Mouse (Mus musculus): ENCODE data around the gene Gm6763. TPM values are rescaled to one million over a fixed set of nuclear protein-coding genes. Genes with fewer than 3 reads are reported as not detected.
"Not testable (repeated sequence)": the region's sequence is repeated elsewhere in the genome, so short reads cannot be mapped to it uniquely, and the experiment has no call there.

Gene Gm6763
- polyA plus RNA-seq (2012; rRNA removed) = not detected in 2 replicates

DNA sequence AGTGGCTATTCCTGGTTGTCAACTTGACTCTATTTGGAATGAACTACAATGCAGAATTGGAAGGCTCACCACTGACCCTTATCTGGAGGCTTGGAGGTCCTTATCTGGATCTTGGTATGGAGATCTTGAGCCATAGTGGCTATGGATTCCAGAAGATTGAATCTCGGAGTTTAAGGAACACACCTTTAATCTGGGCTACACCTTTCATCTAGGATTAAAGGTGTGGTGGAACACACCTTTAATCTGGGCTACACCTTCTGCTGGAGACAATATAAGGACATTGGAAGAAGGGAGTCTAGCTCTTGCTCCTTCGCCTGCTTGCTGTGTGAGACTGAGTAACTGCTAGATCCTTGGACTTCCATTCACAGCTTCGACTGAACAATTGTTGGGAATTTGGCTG, at the start of gene Gm6763:
Gene Gm6763 (plus strand): TSS at position 301 of the 400 bp plus-strand sequence.
- H3K27ac ChIP-seq (ENCODE audit: insufficient read depth, low read length); H3K27me3 ChIP-seq (ENCODE audit: control insufficient read depth, insufficient read depth, low read length); DNase-seq (ENCODE audit: low read depth in 1 of 2, low spot score in 2 of 2); H3K4me3 ChIP-seq (ENCODE audit: extremely low read depth, insufficient read depth, insufficient read length); H3K36me3 ChIP-seq (ENCODE audit: control insufficient read depth, insufficient read depth, low read length); H3K4me1 ChIP-seq (ENCODE audit: control insufficient read depth, insufficient read depth, insufficient read length): not testable (repeated sequence)
- WGBS = no CpG with 5 or more reads among the region's 3 CpGs

DNA sequence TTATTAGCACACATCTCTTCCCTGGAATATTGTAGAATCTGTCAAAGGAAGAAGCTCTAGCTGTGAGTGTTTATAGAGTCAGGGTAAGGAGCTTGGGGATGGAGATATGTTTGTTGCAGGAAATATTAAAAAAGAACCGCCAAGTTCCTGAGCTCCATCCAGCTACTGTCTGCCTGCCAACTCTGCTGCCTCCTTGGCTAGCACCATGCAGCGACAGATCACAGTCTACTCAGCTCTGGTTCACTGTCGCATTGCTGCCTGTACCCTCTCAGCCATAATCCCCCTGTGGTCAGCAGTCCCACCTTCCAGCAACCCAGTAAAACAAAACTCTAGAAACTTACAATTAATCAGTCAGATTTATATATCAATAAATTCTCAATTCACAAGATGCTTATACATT, 41.3 kb upstream of the Gm6763 start:
- no peaks in the 10 kb centered on the region for H3K36me3 ChIP-seq (ENCODE audit: control insufficient read depth, insufficient read depth, low read length)
- H3K27me3 ChIP-seq (ENCODE audit: control insufficient read depth, insufficient read depth, low read length) = no peaks in the 10 kb centered on the region
- H3K27ac ChIP-seq (ENCODE audit: insufficient read depth, low read length) = no peak overlapping the region
- no peak for TF ChIP-seq POLR2A (IDR thresholded peaks at IDR 0.05; ENCODE audit: low read depth, low read length)
- 83% methylated on average over 3 of the region's 3 CpGs for WGBS
- no peak overlapping the region for H3K4me3 ChIP-seq (ENCODE audit: extremely low read depth, insufficient read depth, insufficient read length)
- H3K4me1 ChIP-seq (ENCODE audit: control insufficient read depth, insufficient read depth, insufficient read length) = no peaks in the 10 kb centered on the region
- no peak for DNase-seq (ENCODE audit: low read depth in 1 of 2, low spot score in 2 of 2)

DNA sequence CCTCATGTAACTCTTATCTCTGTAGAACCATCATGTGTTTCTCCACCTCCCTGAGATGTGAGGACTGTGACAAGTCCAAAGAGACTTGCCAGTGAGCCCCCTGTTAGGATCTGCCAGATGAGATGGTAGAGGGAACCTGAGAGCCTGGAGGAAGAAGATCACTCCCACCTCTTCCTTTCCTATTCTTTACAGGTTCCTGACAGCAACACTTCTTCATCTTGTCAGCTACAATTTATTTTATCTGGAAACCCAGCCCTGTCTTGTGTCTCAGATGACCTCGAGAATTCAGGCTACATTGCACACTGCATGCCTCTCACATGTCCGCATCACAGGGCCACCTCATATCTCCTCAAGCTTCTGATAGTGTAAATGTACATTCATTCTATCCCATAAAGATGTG, 33.0 kb upstream of the Gm6763 start:
- Histone ChIP-seq H3K4me3 (ENCODE audit: extremely low read depth, insufficient read depth, insufficient read length) (no peak overlapping the region), H3K27ac (ENCODE audit: insufficient read depth, low read length) (no peak overlapping the region), H3K36me3 (ENCODE audit: control insufficient read depth, insufficient read depth, low read length) (no peaks in the 10 kb centered on the region), H3K4me1 (ENCODE audit: control insufficient read depth, insufficient read depth, insufficient read length) (no peaks in the 10 kb centered on the region), H3K27me3 (ENCODE audit: control insufficient read depth, insufficient read depth, low read length) (no peaks in the 10 kb centered on the region)
- TF ChIP-seq CTCF (IDR thresholded peaks at IDR 0.05; ENCODE audit: extremely low read depth, insufficient read depth, insufficient read length, insufficient replicate concordance) (no peak), POLR2A (IDR thresholded peaks at IDR 0.05; ENCODE audit: low read depth, low read length) (no peak)
- DNase-seq (ENCODE audit: low read depth in 1 of 2, low spot score in 2 of 2) = no peak
- 76% methylated on average over 2 of the region's 2 CpGs for WGBS

DNA sequence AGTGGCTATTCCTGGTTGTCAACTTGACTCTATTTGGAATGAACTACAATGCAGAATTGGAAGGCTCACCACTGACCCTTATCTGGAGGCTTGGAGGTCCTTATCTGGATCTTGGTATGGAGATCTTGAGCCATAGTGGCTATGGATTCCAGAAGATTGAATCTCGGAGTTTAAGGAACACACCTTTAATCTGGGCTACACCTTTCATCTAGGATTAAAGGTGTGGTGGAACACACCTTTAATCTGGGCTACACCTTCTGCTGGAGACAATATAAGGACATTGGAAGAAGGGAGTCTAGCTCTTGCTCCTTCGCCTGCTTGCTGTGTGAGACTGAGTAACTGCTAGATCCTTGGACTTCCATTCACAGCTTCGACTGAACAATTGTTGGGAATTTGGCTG, 8.6 kb upstream of the Gm6763 start, which contains the start of gene Gm21293:
Gene Gm21293 (plus strand): TSS at position 301 of the 400 bp plus-strand sequence.
- H3K4me1 ChIP-seq (ENCODE audit: control insufficient read depth, insufficient read depth, insufficient read length); H3K27me3 ChIP-seq (ENCODE audit: control insufficient read depth, insufficient read depth, low read length); H3K36me3 ChIP-seq (ENCODE audit: control insufficient read depth, insufficient read depth, low read length); DNase-seq (ENCODE audit: low read depth in 1 of 2, low spot score in 2 of 2); H3K27ac ChIP-seq (ENCODE audit: insufficient read depth, low read length); H3K4me3 ChIP-seq (ENCODE audit: extremely low read depth, insufficient read depth, insufficient read length): not testable (repeated sequence)
- no CpG with 5 or more reads among the region's 3 CpGs for WGBS

- WGBS = no CpG with 5 or more reads among the region's 3 CpGs
- not testable (repeated sequence) for H3K4me1 ChIP-seq (ENCODE audit: control insufficient read depth, insufficient read depth, insufficient read length); H3K4me3 ChIP-seq (ENCODE audit: extremely low read depth, insufficient read depth, insufficient read length)
These were observed 8.4 kb downstream of the Gm6763 start, which contains the start of gene Gm8764 for GRCm38 (mm10) chr10:104159706-104160105. Gene Gm8764, plus strand, starts transcription at chr10:104160006.

DNA sequence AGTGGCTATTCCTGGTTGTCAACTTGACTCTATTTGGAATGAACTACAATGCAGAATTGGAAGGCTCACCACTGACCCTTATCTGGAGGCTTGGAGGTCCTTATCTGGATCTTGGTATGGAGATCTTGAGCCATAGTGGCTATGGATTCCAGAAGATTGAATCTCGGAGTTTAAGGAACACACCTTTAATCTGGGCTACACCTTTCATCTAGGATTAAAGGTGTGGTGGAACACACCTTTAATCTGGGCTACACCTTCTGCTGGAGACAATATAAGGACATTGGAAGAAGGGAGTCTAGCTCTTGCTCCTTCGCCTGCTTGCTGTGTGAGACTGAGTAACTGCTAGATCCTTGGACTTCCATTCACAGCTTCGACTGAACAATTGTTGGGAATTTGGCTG, 16.9 kb downstream of the Gm6763 start, which contains the start of gene Gm21304:
Gene Gm21304 (plus strand): TSS at position 301 of the 400 bp plus-strand sequence.
- H3K27ac ChIP-seq (ENCODE audit: insufficient read depth, low read length); DNase-seq (ENCODE audit: low read depth in 1 of 2, low spot score in 2 of 2); H3K36me3 ChIP-seq (ENCODE audit: control insufficient read depth, insufficient read depth, low read length); H3K27me3 ChIP-seq (ENCODE audit: control insufficient read depth, insufficient read depth, low read length); H3K4me1 ChIP-seq (ENCODE audit: control insufficient read depth, insufficient read depth, insufficient read length); H3K4me3 ChIP-seq (ENCODE audit: extremely low read depth, insufficient read depth, insufficient read length): not testable (repeated sequence)
- no CpG with 5 or more reads among the region's 3 CpGs for WGBS

More at GRCm38 (mm10) chr10:104159706-104160105, 8.4 kb downstream of the Gm6763 start, which contains the start of gene Gm8764:
- not testable (repeated sequence) for H3K36me3 ChIP-seq (ENCODE audit: control insufficient read depth, insufficient read depth, low read length); H3K27ac ChIP-seq (ENCODE audit: insufficient read depth, low read length); DNase-seq (ENCODE audit: low read depth in 1 of 2, low spot score in 2 of 2); H3K27me3 ChIP-seq (ENCODE audit: control insufficient read depth, insufficient read depth, low read length)

- not testable (repeated sequence) for DNase-seq (ENCODE audit: low read depth in 1 of 2, low spot score in 2 of 2); H3K27ac ChIP-seq (ENCODE audit: insufficient read depth, low read length); H3K27me3 ChIP-seq (ENCODE audit: control insufficient read depth, insufficient read depth, low read length)
These were observed 25.4 kb downstream of the Gm6763 start, which contains the start of gene Gm21312 for GRCm38 (mm10) chr10:104176724-104177123. Gene Gm21312, plus strand, starts transcription at chr10:104177024.

DNA sequence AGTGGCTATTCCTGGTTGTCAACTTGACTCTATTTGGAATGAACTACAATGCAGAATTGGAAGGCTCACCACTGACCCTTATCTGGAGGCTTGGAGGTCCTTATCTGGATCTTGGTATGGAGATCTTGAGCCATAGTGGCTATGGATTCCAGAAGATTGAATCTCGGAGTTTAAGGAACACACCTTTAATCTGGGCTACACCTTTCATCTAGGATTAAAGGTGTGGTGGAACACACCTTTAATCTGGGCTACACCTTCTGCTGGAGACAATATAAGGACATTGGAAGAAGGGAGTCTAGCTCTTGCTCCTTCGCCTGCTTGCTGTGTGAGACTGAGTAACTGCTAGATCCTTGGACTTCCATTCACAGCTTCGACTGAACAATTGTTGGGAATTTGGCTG, 33.9 kb downstream of the Gm6763 start, which contains the start of gene Gm20765:
Gene Gm20765 (plus strand): TSS at position 301 of the 400 bp plus-strand sequence.
- WGBS = no CpG with 5 or more reads among the region's 3 CpGs
- not testable (repeated sequence) for H3K4me1 ChIP-seq (ENCODE audit: control insufficient read depth, insufficient read depth, insufficient read length)

More at GRCm38 (mm10) chr10:104176724-104177123, 25.4 kb downstream of the Gm6763 start, which contains the start of gene Gm21312:
- H3K36me3 ChIP-seq (ENCODE audit: control insufficient read depth, insufficient read depth, low read length); H3K4me3 ChIP-seq (ENCODE audit: extremely low read depth, insufficient read depth, insufficient read length); H3K4me1 ChIP-seq (ENCODE audit: control insufficient read depth, insufficient read depth, insufficient read length): not testable (repeated sequence)
- no CpG with 5 or more reads among the region's 3 CpGs for WGBS

DNA sequence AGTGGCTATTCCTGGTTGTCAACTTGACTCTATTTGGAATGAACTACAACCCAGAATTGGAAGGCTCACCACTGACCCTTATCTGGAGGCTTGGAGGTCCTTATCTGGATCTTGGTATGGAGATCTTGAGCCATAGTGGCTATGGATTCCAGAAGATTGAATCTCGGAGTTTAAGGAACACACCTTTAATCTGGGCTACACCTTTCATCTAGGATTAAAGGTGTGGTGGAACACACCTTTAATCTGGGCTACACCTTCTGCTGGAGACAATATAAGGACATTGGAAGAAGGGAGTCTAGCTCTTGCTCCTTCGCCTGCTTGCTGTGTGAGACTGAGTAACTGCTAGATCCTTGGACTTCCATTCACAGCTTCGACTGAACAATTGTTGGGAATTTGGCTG, 42.4 kb downstream of the Gm6763 start, which contains the start of gene Gm4340:
Gene Gm4340 (plus strand): TSS at position 301 of the 400 bp plus-strand sequence.
- not testable (repeated sequence) for H3K4me3 ChIP-seq (ENCODE audit: extremely low read depth, insufficient read depth, insufficient read length); H3K36me3 ChIP-seq (ENCODE audit: control insufficient read depth, insufficient read depth, low read length); DNase-seq (ENCODE audit: low read depth in 1 of 2, low spot score in 2 of 2); H3K27me3 ChIP-seq (ENCODE audit: control insufficient read depth, insufficient read depth, low read length); H3K4me1 ChIP-seq (ENCODE audit: control insufficient read depth, insufficient read depth, insufficient read length); H3K27ac ChIP-seq (ENCODE audit: insufficient read depth, low read length)
- WGBS = no CpG with 5 or more reads among the region's 3 CpGs

More for the DNA sequence above, 33.9 kb downstream of the Gm6763 start, which contains the start of gene Gm20765:
- not testable (repeated sequence) for H3K4me3 ChIP-seq (ENCODE audit: extremely low read depth, insufficient read depth, insufficient read length); H3K27ac ChIP-seq (ENCODE audit: insufficient read depth, low read length); DNase-seq (ENCODE audit: low read depth in 1 of 2, low spot score in 2 of 2); H3K27me3 ChIP-seq (ENCODE audit: control insufficient read depth, insufficient read depth, low read length); H3K36me3 ChIP-seq (ENCODE audit: control insufficient read depth, insufficient read depth, low read length)

Data from spleen, adult 2 months (tissue).